ENCODE assay signal across 8 mouse cellular contexts in the genomic region with DNA sequence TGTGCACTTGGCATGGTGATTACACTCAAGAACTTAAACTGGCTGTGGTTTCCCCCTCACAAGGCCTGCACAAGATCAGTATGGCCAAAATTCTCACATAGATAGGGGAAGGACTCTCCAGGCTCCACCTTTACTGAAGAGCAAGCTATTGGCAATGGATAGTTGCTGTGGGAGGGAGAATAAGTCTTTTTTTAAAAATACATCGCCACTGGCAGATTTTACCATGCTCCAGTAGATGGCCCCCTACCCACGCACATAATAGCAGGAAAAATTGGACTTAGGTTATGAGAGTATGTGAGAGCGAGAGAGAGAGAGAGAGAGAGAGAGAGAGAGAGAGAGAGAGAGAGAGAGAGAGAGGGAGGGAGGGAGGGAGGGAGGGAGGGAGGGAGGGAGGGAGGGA. TPM values are rescaled to one million over a fixed set of nuclear protein-coding genes. Genes with fewer than 3 reads are reported as not detected.
DNase-seq lines count a peak whose midpoint lies in the region; ATAC-seq lines count a peak whose summit lies in the region.
"Had no signal": no experiment of that assay in that cellular context is flagged by ENCODE, and none has a peak within 500 bp of the region (broad histone marks: within the 10 kb centered on the region; RNA-seq: fewer than 3 reads in every experiment).

No protein-coding gene starts in this region.

- ATAC-seq in hindbrain, embryonic 11.5 days (ENCODE audit: low FRiP score): no peak
- ATAC-seq in hindbrain, embryonic 13.5 days (ENCODE audit: low FRiP score): no peak
- ATAC-seq in midbrain, embryonic 11.5 days (ENCODE audit: low FRiP score): no peak
- no peak for ATAC-seq in erythroid progenitor cell, adult 5-6 weeks (replicated peaks; ENCODE audit: low FRiP score, poor library complexity, severe bottlenecking)

- no peaks in the 10 kb centered on the region for H3K4me1 ChIP-seq in hindbrain, embryonic 11.5 days (replicated peaks; ENCODE audit: control insufficient read depth, insufficient read depth, low read length)
- H3K4me1 ChIP-seq in hindbrain, embryonic 13.5 days (replicated peaks): peaks cover 18% of the 10 kb centered on the region
- H3K4me1 ChIP-seq in midbrain, embryonic 11.5 days (ENCODE audit: control insufficient read depth, insufficient read depth, low read length): no peaks in the 10 kb centered on the region
- H3K4me1 ChIP-seq in midbrain, embryonic 10.5 days: peaks cover 6% of the 10 kb centered on the region

- no peak overlapping the region for H3K9ac ChIP-seq in hindbrain, embryonic 11.5 days (ENCODE audit: low read depth, low read length)
- H3K9ac ChIP-seq in hindbrain, embryonic 13.5 days: no peak overlapping the region
- H3K9ac ChIP-seq in midbrain, embryonic 11.5 days (ENCODE audit: low read length): no peak overlapping the region
- H3K9ac ChIP-seq: lung, embryonic 15.5 days had no signal

- no peak overlapping the region for H3K4me3 ChIP-seq in hindbrain, embryonic 11.5 days (ENCODE audit: low read depth, low read length)
- no peak overlapping the region for H3K4me3 ChIP-seq in hindbrain, embryonic 13.5 days
- H3K4me3 ChIP-seq in midbrain, embryonic 11.5 days (ENCODE audit: low read depth, low read length): no peak overlapping the region
- no peak overlapping the region for H3K4me3 ChIP-seq in midbrain, embryonic 10.5 days
- H3K4me3 ChIP-seq: lung, embryonic 15.5 days had no signal

- no peak overlapping the region for H3K4me2 ChIP-seq in hindbrain, embryonic 11.5 days (replicated peaks; ENCODE audit: low read depth, low read length)
- H3K4me2 ChIP-seq in hindbrain, embryonic 13.5 days: no peak overlapping the region
- no peak overlapping the region for H3K4me2 ChIP-seq in midbrain, embryonic 11.5 days
- H3K4me2 ChIP-seq: lung, embryonic 15.5 days had no signal

- H3K27me3 ChIP-seq in hindbrain, embryonic 11.5 days (ENCODE audit: control insufficient read depth, insufficient read depth, low read length): peaks cover 17% of the 10 kb centered on the region
- H3K27me3 ChIP-seq in hindbrain, embryonic 13.5 days: peaks cover 50% of the 10 kb centered on the region
- H3K27me3 ChIP-seq in midbrain, embryonic 11.5 days (ENCODE audit: control insufficient read depth, insufficient read depth, low read length): peaks cover 31% of the 10 kb centered on the region
- H3K27me3 ChIP-seq in midbrain, embryonic 10.5 days (ENCODE audit: low read depth, poor library complexity, severe bottlenecking): peaks cover 96% of the 10 kb centered on the region

- H3K27ac ChIP-seq in hindbrain, embryonic 11.5 days (ENCODE audit: low read depth, low read length): no peak overlapping the region
- no peak overlapping the region for H3K27ac ChIP-seq in hindbrain, embryonic 13.5 days
- no peak overlapping the region for H3K27ac ChIP-seq in midbrain, embryonic 11.5 days (ENCODE audit: low read depth, low read length)
- H3K27ac ChIP-seq in midbrain, embryonic 10.5 days (replicated peaks): no peak overlapping the region
- H3K27ac ChIP-seq: lung, embryonic 15.5 days had no signal

- no peaks in the 10 kb centered on the region for H3K9me3 ChIP-seq in hindbrain, embryonic 11.5 days (ENCODE audit: control insufficient read depth, low read length)
- H3K9me3 ChIP-seq in hindbrain, embryonic 13.5 days: no peaks in the 10 kb centered on the region
- no peaks in the 10 kb centered on the region for H3K9me3 ChIP-seq in midbrain, embryonic 11.5 days (ENCODE audit: control insufficient read depth, low read length)
- no peaks in the 10 kb centered on the region for H3K9me3 ChIP-seq in midbrain, embryonic 10.5 days (replicated peaks)
- H3K9me3 ChIP-seq: lung, embryonic 15.5 days had no signal

- peak; percentile 33 for DNase-seq in hindbrain, embryonic 11.5 days (ENCODE audit: low spot score)
- DNase-seq in midbrain, embryonic 11.5 days (ENCODE audit: low spot score, missing footprints): peak; percentile 84
- DNase-seq in midbrain, embryonic 10.5 days (ENCODE audit: low spot score): no peak
- DNase-seq in embryo, embryonic 10 days (ENCODE audit: low spot score): peak; percentile 32
- peak; percentile 61 for DNase-seq in retina, postnatal 1 day

- WGBS in hindbrain, embryonic 11.5 days: 23% methylated on average over 2 of the region's 3 CpGs
- WGBS in hindbrain, embryonic 13.5 days: 36% methylated on average over 3 of the region's 3 CpGs
- WGBS in midbrain, embryonic 11.5 days: 30% methylated on average over 2 of the region's 3 CpGs
- 15% methylated on average over 2 of the region's 3 CpGs for WGBS in midbrain, embryonic 10.5 days

- H3K36me3 ChIP-seq in hindbrain, embryonic 11.5 days (ENCODE audit: control insufficient read depth, insufficient read depth, low read length): no peaks in the 10 kb centered on the region
- H3K36me3 ChIP-seq in hindbrain, embryonic 13.5 days: no peaks in the 10 kb centered on the region
- H3K36me3 ChIP-seq in midbrain, embryonic 11.5 days (ENCODE audit: control insufficient read depth, insufficient read depth, low read length): no peaks in the 10 kb centered on the region
- peaks cover 5% of the 10 kb centered on the region; the same call in 1 of the 2 replicates for H3K36me3 ChIP-seq in midbrain, embryonic 10.5 days
- H3K36me3 ChIP-seq: lung, embryonic 15.5 days had no signal

RNA-seq across cellular contexts. Expression of gene Magee1, which starts 4.7 kb away (rescaled TPM):
- 27.0 and 30.3 TPM in 2 replicates for polyA plus RNA-seq in hindbrain, embryonic 11.5 days (2014; fragmentation: Nextera tagmentation; extraction: Ambion mirVana)
- 165 and 171 TPM in 2 replicates for polyA plus RNA-seq in hindbrain, embryonic 13.5 days (2015; fragmentation: Nextera tagmentation; extraction: Ambion mirVana)
- 30.8 and 32.3 TPM in 2 replicates for polyA plus RNA-seq in midbrain, embryonic 11.5 days (2014; fragmentation: Nextera tagmentation; extraction: Ambion mirVana)
- 31.1 and 45.2 TPM in 2 replicates for polyA plus RNA-seq in midbrain, embryonic 10.5 days (2016; fragmentation: Nextera tagmentation; extraction: Ambion mirVana)
- 0.42 TPM in 1 of 2 replicates, not detected in the other for total RNA-seq in erythroid progenitor cell, adult 5-6 weeks (2015; ENCODE audit: low replicate concordance)
- total RNA-seq in erythroid progenitor cell, adult 5-6 weeks (2017; ENCODE audit: low replicate concordance): 0.77 TPM in 1 of 2 replicates, not detected in the other

RNA-seq across cellular contexts. Expression of gene Pbdc1, which starts 45.3 kb away (rescaled TPM):
- polyA plus RNA-seq in hindbrain, embryonic 11.5 days (2014; fragmentation: Nextera tagmentation; extraction: Ambion mirVana): 61.0 and 67.8 TPM in 2 replicates
- 32.9 and 34.4 TPM in 2 replicates for polyA plus RNA-seq in hindbrain, embryonic 13.5 days (2015; fragmentation: Nextera tagmentation; extraction: Ambion mirVana)
- polyA plus RNA-seq in midbrain, embryonic 11.5 days (2014; fragmentation: Nextera tagmentation; extraction: Ambion mirVana): 69.9 and 73.2 TPM in 2 replicates
- polyA plus RNA-seq in midbrain, embryonic 10.5 days (2016; fragmentation: Nextera tagmentation; extraction: Ambion mirVana): 77.0 and 81.7 TPM in 2 replicates
- 13.7 and 17.6 TPM in 2 replicates for total RNA-seq in erythroid progenitor cell, adult 5-6 weeks (2015; ENCODE audit: low replicate concordance)
- total RNA-seq in erythroid progenitor cell, adult 5-6 weeks (2017; ENCODE audit: low replicate concordance): 17.3 and 21.6 TPM in 2 replicates
